Mouse (Mus musculus) spleen, adult 10 weeks (tissue): ENCODE measurements around the gene Olah. TPM values are rescaled to one million over a fixed set of nuclear protein-coding genes. Genes with fewer than 3 reads are reported as not detected.

Source experiments
- polyA plus RNA-seq: library from polyadenylated mRNA; stranded (reverse); fragments of 350-450 nt; fragmentation: Illumina TruSeq; extraction: RNeasy Lipid Tissue Mini Kit (QIAGEN cat#74804); gene quantifications from one replicate; pipeline ENCODE4 v1.2.3, GENCODE M21; 2015; ENCODE audit warnings: low replicate concordance; ENCODE audit not compliant: insufficient read depth

The Olah gene
- polyA plus RNA-seq = not detected

DNA sequence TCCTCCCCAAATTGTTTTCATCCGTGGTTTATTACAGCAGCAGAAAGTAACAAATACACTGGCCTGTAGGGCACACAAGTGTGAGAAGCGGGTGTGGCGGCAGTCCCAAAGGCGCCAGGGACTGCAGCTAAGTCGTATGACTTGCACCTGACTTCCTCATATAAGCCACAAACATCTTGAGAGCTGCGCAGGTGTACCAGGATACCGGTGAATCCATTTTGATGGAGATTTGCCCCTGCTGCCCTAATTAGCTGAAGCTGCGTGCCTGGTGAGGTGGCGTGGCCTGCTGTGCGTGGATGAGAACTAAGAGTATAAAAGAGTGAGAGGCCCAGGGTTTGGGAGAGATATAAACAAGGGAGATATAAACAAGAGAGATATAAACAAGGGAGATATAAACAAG lies at the start of gene Olah:
Gene Olah, minus strand, starts transcription at position 101 of the 400 bp plus-strand sequence.

DNA sequence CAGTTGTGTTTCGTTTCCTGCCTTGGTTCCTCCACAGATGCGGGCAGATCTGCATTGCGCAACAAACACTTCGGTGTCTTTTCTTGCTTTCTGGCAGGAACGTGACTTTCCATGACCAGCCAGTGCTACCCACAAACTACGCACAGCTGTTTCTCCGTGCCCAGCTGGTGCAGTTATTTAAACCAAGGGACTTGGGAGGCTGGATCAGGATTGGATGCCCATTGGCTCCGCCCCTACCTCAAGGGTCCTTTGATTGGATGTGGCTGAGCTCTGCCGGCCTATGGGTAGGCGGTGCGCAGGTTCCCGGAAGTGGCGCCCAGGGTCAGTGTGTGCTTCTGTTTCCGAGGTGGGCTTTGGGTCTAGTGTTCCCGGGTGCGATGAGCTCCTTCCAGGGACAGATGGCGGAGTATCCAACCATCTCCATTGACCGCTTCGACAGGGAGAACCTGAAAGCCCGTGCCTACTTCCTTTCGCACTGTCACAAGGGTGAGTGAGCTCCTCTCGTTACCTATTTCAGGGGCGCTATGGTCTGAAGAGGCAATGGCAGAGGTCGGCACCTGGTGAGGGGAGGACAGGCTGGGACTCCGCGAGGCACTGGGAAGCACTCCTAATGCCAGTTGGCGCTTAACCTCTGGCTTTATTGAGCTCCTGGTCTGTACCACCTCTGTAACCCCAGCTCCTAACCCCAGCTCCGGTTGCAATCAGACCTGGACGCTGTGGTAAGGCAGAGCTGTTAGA lies 27.0 kb upstream of the Olah start, which contains the start of gene Dclre1c:
Gene Dclre1c, plus strand, starts transcription at position 291 of the 738 bp plus-strand sequence.

DNA sequence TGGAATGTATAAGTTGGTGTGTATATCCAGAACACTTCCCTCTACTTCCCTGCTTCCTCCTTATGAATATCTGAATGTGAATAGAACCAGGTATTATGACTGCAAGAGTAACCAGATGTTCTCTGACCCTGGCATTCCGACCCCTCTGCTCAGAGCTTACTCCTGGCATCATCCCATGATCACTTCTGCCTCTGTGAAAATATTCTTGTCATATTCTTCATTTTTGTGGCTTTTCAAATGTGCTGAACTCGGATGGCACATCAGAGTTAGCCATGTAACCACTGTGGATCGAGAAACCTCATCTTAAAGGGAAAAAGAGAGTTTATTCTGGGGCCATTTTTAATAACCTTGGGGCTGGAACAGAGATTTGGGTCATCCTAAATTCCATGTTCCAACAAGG lies 25.5 kb upstream of the Olah start, which contains the start of gene Meig1:
Gene Meig1, minus strand, starts transcription at position 101 of the 400 bp plus-strand sequence.

GRCm38 (mm10) chr2:3335611-3336301 lies 61.3 kb downstream of the Olah start, which contains the start of gene Acbd7:
Gene Acbd7, plus strand, starts transcription at chr2:3336168.

GRCm38 (mm10) chr2:3332484-3333242 lies 64.3 kb downstream of the Olah start, which contains the start of gene Rpp38:
Gene Rpp38, minus strand, starts transcription at chr2:3332643.

Other genes with a start within 250 kb of the Olah start
- 33.9 TPM for gene Nmt2, start 113.0 kb downstream of the Olah start, polyA plus RNA-seq
- 16.1 TPM for gene Rpp38, start 64.6 kb downstream of the Olah start, polyA plus RNA-seq
- gene Acbd7, start 61.0 kb downstream of the Olah start, polyA plus RNA-seq = not detected
- not detected for gene Meig1, start 25.4 kb upstream of the Olah start, polyA plus RNA-seq
- 43.2 TPM for gene Dclre1c, start 26.9 kb upstream of the Olah start, polyA plus RNA-seq
- 2.9 TPM for gene Suv39h2, start 77.8 kb upstream of the Olah start, polyA plus RNA-seq
- gene Gm45902, start 115.6 kb upstream of the Olah start, polyA plus RNA-seq = 3.5 TPM
- gene Hspa14, start 115.6 kb upstream of the Olah start, polyA plus RNA-seq = 88.9 TPM
- gene Cdnf, start 115.8 kb upstream of the Olah start, polyA plus RNA-seq = 1.6 TPM
- gene Fam107b, start 173.3 kb upstream of the Olah start, polyA plus RNA-seq = 335 TPM